Mouse (Mus musculus): ENCODE results near the gene Cyp2d11. TPM values are rescaled to one million over a fixed set of nuclear protein-coding genes. Genes with fewer than 3 reads are reported as not detected.

The Cyp2d11 gene
- total RNA-seq, 1 experiment from 2014 or later = not detected

GRCm38 (mm10) chr15:82341036-82341501 is 52.8 kb downstream of the Cyp2d11 start:
- ATAC-seq (replicated peaks; ENCODE audit: insufficient number of reproducible peaks, low FRiP score, low TSS enrichment, poor library complexity, severe bottlenecking) = peak; percentile 7; the same call in 1 of the 2 replicates

- ATAC-seq (replicated peaks; ENCODE audit: insufficient number of reproducible peaks, low FRiP score, low TSS enrichment, poor library complexity, severe bottlenecking) = no peak
These were observed 53.3 kb downstream of the Cyp2d11 start for GRCm38 (mm10) chr15:82340414-82341035.

GRCm38 (mm10) chr15:82339634-82340254 is 54.1 kb downstream of the Cyp2d11 start:
- peak; percentile 19 for ATAC-seq (replicated peaks; ENCODE audit: insufficient number of reproducible peaks, low FRiP score, low TSS enrichment, poor library complexity, severe bottlenecking)

Other genes with a start within 250 kb of the Cyp2d11 start
- gene Srebf2, start 246.8 kb downstream of the Cyp2d11 start, total RNA-seq (2017) = 43.2 to 64.7 TPM (median 49.7 TPM) in 3 replicates
- gene Shisa8, start 181.2 kb downstream of the Cyp2d11 start, total RNA-seq (2017) = not detected in 3 replicates
- 13.6 to 19.3 TPM (median 17.9 TPM) in 3 replicates for gene Tnfrsf13c, start 169.7 kb downstream of the Cyp2d11 start, total RNA-seq (2017)
- gene Cenpm, start 149.3 kb downstream of the Cyp2d11 start, total RNA-seq (2017) = not detected in 3 replicates
- gene 1500009C09Rik, start 141.6 kb downstream of the Cyp2d11 start, total RNA-seq (2017) = not detected in 3 replicates
- 0.48 TPM in 1 of 3 replicates, not detected in the others for gene Sept3, start 119.1 kb downstream of the Cyp2d11 start, total RNA-seq (2017)
- not detected in 3 replicates for gene Wbp2nl, start 95.1 kb downstream of the Cyp2d11 start, total RNA-seq (2017)
- 155 to 216 TPM (median 169 TPM) in 3 replicates for gene Naga, start 55.1 kb downstream of the Cyp2d11 start, total RNA-seq (2017)
- gene Pheta2, start 55.1 kb downstream of the Cyp2d11 start, total RNA-seq (2017) = 6.1 to 11.4 TPM (median 7.8 TPM) in 3 replicates
- gene Smdt1, start 55.1 kb downstream of the Cyp2d11 start, total RNA-seq (2017) = 57.5 to 129 TPM (median 113 TPM) in 3 replicates
- 139 to 263 TPM (median 256 TPM) in 3 replicates for gene Ndufa6, start 39.7 kb downstream of the Cyp2d11 start, total RNA-seq (2017)
- gene Cyp2d22, start 13.8 kb downstream of the Cyp2d11 start, total RNA-seq (2017) = 0.57 to 2.1 TPM in 2 of 3 replicates, not detected in the other
- gene Cyp2d10, start 13.2 kb upstream of the Cyp2d11 start, total RNA-seq (2017) = not detected in 3 replicates
- not detected in 3 replicates for gene Cyp2d9, start 39.4 kb upstream of the Cyp2d11 start, total RNA-seq (2017)
- gene Cyp2d12, start 161.1 kb upstream of the Cyp2d11 start, total RNA-seq (2017) = not detected in 3 replicates
- not detected in 3 replicates for gene Cyp2d34, start 226.9 kb upstream of the Cyp2d11 start, total RNA-seq (2017)